Mouse (Mus musculus): ENCODE results near the gene Gp9.
"Not testable (repeated sequence)": the region's sequence is repeated elsewhere in the genome, so short reads cannot be mapped to it uniquely, and the experiment has no call there.

Gp9 gene

DNA sequence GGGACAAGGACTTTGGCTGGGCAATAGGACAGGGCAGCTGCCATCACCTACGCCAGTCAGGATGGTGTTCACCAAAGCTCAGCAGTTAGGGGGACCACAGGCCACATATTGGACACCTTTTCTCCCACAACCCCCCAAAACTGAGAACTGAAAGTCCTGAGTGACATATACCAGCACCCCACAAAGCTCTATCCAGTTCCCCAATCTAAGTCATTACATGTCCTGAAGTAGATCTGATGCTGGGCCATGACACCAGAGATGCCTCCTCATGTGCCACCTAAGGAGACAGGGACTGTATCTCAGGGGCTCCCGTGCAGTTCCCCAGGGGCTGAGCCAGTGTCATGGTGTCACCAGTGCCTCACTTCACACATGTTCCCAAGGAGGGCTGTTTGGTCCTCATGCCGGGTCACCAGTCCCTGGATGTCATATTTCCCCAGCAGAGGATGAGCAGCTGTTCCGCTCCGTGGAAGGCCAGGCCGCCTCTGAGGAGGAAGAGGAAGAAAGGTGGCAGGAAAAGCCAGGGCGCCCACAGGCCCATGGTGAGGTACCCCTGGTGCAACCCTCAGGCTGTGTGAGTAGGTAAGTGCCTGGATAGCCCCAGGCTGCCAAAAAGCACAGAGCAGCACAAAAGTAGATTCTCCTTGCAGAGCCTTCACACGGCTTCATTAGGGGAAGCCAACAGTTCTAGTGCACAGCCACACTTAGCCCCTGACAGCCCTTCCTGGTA is 27.5 kb upstream of the Gp9 start:
- no peak for DNase-seq

DNA sequence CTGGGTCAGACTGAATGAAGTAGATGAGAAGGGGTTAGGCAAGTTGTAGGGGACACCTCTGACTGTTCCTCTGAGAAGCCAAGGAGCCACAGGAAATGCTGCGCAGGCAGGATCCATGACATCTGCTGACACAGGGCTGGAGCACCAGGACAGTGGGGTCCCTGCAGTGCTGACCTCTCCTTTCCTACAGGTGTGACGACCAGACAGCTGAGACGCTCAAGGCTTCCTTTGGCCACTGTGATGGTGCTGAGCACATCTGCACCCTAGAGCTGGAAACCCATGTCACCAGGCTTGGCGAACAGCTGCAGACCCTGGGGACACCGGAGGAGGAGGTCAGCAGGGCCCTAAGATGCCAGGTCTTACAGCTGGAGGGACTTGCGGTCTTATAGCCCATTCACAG is 26.3 kb upstream of the Gp9 start:
- DNase-seq = no peak

DNA sequence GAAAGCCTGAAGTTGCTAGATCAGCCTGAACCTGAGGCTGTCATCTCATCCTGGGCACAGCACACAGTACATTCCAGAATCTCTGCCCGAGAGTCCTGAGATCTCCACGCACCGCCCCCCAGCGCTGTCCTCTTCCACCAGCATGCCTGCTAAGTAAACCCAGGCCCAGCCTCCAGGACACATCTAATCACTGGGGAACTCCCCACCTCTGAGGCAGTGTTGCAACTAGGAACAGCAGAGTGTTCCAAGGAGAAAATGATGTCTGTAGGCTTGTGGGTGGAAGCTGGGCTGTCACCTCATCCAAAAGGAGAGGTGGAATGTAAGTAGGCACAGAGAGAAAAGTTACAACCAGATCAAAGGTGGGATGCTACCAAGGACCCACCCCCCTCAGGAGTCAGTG is 22.7 kb upstream of the Gp9 start:
- DNase-seq = no peak

DNA sequence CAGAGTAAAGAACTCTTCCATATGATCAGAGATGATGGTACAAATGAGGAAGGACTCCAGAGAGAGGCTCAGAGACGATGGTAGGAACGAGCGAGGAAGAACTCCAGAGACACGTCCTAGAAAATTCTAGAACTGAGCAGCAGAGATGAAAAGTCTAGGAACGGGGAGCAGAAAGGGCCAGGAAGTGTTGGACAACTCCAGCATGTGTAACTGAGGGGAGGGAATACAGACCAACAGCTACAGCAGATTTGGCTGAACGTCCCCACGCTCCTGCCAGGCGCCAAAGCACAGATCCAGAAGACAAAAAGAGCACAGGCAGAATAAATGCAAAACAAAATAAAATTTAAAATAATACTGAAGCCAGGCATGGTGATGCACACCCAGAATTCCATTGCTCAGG is 21.0 kb upstream of the Gp9 start:
- no peak for DNase-seq

DNA sequence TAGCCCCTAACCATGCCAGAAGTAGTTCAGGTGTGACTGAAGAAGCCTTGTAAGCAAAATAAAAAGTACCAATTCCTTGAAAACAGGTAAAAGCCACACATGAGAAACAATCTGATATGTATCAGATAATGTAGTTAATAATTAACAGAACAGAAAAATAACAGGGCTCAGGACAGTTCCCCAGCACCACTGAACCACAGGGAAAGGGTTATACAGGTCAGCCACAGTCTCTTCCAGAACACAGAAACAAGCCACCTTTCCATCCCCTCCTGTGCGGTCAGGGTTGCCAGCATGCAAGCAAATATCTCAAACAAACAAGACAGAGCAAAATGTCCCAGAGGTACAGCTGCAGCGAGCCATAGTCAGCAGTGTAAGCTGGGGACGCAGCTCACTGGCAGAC is 18.5 kb upstream of the Gp9 start:
- DNase-seq = no peak

GRCm38 (mm10) chr6:87759850-87760249 is 18.0 kb upstream of the Gp9 start:
- no peak for DNase-seq

DNA sequence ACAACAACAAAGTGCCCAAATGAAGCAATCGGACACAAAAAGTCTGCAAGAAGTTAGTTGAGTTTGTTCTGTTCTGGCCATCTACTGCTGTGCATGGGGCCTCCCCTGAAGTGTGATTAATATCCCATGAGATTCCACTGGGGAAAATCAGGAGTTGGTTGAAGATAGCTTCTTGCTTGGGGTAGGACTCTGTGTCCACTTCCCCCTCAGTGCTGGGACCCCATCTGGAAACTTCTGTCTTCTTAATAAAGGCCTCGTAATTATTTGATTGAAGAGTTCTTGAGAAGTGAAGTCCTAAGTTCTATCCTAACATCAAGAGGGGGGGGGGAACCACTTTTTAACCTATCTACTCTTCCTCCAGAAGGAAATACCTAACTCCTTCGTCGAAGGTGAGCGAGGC is 15.7 kb upstream of the Gp9 start:
- DNase-seq = no peak

GRCm38 (mm10) chr6:87763376-87764280 is 14.2 kb upstream of the Gp9 start:
- DNase-seq = peak; percentile 31

DNA sequence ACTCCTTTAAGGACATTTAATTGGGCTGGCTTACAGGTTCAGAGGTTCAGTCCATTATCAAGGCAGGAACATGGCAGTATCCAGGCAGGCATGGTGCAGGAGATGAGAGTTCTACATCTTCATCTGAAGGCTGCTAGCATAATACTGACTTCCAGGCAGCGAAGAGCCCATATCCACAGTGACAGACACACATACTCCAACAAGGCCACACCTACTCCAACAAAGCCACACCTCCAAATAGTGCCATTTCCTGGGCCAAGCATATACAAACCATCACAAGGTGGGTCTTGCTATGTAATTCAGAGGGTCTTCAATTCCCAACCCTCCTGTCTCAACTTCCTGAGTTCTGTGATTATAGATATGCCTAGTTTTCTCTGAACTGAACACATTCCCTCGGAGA is 13.6 kb upstream of the Gp9 start:
- not testable (repeated sequence) for DNase-seq

- DNase-seq = no peak
These were observed 7.2 kb upstream of the Gp9 start for GRCm38 (mm10) chr6:87770626-87771025.

GRCm38 (mm10) chr6:87774466-87774865 is 3.4 kb upstream of the Gp9 start:
- DNase-seq = no peak

- no peak for DNase-seq
These were observed 3.0 kb upstream of the Gp9 start for GRCm38 (mm10) chr6:87774909-87775308.

DNA sequence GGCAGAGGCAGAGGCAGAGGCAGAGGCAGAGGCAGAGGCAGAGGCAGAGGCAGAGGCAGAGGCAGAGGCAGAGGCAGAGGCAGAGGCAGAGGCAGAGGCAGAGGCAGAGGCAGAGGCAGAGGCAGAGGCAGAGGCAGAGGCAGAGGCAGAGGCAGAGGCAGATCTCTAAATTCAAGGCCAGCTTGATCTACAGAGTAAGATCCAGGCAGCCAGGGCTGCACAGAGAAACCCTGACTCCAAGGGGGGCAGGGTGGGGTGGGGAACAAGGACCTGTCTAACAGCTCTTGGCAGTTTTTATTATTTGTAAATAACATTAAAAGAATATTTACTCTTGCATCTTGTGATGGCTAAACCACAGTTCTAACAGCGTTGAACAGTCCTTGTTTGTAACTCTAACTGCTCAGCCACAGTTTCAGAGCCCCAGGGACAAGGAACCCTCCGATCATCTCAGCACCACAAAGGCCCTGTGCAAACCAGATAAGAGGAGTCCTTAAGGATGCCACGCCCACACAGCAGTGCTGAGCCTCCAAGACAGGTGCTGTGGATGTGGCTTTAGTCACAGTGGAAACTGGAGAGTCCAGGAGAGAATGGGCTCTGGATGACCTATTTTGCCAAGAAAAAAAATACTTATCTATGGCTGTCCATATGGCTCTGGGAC is 2.2 kb upstream of the Gp9 start:
- DNase-seq = no peak

- DNase-seq = no peak
These were observed 1.2 kb upstream of the Gp9 start for GRCm38 (mm10) chr6:87776663-87777062.

GRCm38 (mm10) chr6:87778294-87779173 is 662 bp downstream of the Gp9 start:
- no peak for DNase-seq

DNA sequence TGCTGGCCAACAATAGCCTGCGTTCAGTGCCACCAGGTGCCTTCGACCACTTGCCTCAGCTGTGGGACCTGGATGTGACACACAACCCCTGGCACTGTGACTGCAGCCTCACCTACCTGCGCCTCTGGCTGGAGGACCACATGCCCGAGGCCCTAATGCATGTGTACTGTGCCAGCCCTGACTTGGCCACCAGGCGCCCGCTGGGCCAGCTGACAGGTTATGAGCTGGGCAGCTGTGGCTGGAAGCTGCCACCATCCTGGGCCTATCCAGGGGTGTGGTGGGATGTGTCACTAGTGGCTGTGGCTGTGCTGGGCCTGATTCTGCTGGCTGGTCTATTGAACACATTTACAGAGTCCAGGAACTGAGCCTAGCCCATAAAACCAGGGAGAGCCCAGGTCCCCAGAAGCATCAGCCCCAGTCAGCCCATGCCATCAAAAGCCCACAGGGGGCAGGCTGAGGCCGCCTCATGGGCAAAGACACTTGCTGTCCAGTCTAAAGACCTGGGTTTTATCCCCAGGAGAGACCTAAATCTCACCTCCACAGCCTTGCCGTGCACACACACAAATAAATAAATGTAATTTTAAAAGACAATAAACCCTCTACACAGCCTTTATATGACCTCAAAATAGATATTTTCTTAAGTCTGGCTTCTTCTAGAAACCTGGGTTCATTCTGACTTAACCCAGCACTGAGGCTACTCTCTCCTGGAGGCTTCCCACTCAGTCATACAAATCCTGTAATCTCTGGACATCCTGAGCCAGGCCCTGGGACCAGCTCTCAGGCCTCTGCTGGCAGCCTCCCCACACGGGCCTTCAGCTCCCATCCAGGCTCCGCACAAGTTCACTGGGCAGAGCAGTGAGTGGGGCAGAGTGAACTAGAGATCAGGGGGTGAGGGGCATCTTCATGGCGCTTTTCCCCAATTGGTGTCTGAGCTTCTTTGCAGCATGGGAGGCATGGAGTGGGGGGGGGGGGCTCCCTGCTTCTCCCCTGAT is 1.6 kb downstream of the Gp9 start:
- DNase-seq = no peak

- DNase-seq = no peak
These were observed 2.9 kb downstream of the Gp9 start for GRCm38 (mm10) chr6:87780546-87781301.

GRCm38 (mm10) chr6:87784033-87784432 is 6.2 kb downstream of the Gp9 start:
- DNase-seq = no peak

- DNase-seq = no peak
These were observed 8.7 kb downstream of the Gp9 start for GRCm38 (mm10) chr6:87786621-87787020.

GRCm38 (mm10) chr6:87787108-87787890 is 9.4 kb downstream of the Gp9 start:
- no peak for DNase-seq

Data from cerebellum, adult 8-10 months (tissue).